Comparison of ENCODE assay signal across 11 mouse cellular contexts in genomic region chr2:170730781-170731180, GRCm38 (mm10). TPM values are rescaled to one million over a fixed set of nuclear protein-coding genes. Genes with fewer than 3 reads are reported as not detected.
DNase-seq lines count a peak whose midpoint lies in the region; ATAC-seq lines count a peak whose summit lies in the region.
"Had no signal": no experiment of that assay in that cellular context is flagged by ENCODE, and none has a peak within 500 bp of the region (broad histone marks: within the 10 kb centered on the region; RNA-seq: fewer than 3 reads in every experiment).

No protein-coding gene starts in this region.

- no peaks in the 10 kb centered on the region for H3K36me3 ChIP-seq in kidney, embryonic 15.5 days
- H3K36me3 ChIP-seq in embryonic facial prominence, embryonic 15.5 days, result no peaks in the 10 kb centered on the region
- H3K36me3 ChIP-seq in hindbrain, embryonic 15.5 days, result no peaks in the 10 kb centered on the region
- H3K36me3 ChIP-seq in neural tube, embryonic 13.5 days, result no peaks in the 10 kb centered on the region
- no peaks in the 10 kb centered on the region for H3K36me3 ChIP-seq in intestine, embryonic 16.5 days (ENCODE audit: control insufficient read depth, insufficient read depth, low read length)
- H3K36me3 ChIP-seq: heart, embryonic 15.5 days had no signal

- peaks cover 15% of the 10 kb centered on the region for H3K4me1 ChIP-seq in kidney, embryonic 15.5 days
- H3K4me1 ChIP-seq in embryonic facial prominence, embryonic 15.5 days, result peaks cover 15% of the 10 kb centered on the region
- H3K4me1 ChIP-seq in hindbrain, embryonic 15.5 days (replicated peaks), result peaks cover 32% of the 10 kb centered on the region
- peaks cover 42% of the 10 kb centered on the region for H3K4me1 ChIP-seq in neural tube, embryonic 13.5 days (replicated peaks)
- H3K4me1 ChIP-seq in intestine, embryonic 16.5 days (ENCODE audit: control insufficient read depth, insufficient read depth, low read length), result no peaks in the 10 kb centered on the region

- DNase-seq in kidney, adult 11 months, result no peak
- DNase-seq in left cerebral cortex, adult 9 months (ENCODE audit: low spot score in 2 of 2), result no peak
- no peak for DNase-seq in urinary bladder, postnatal 10 days (ENCODE audit: low spot score)
- DNase-seq: kidney, postnatal 10 days had no signal

- H3K27ac ChIP-seq in kidney, embryonic 15.5 days, result no peak overlapping the region
- H3K27ac ChIP-seq in embryonic facial prominence, embryonic 15.5 days (replicated peaks), result no peak overlapping the region
- peak overlapping the region; percentile 81 for H3K27ac ChIP-seq in hindbrain, embryonic 15.5 days (replicated peaks)
- peak overlapping the region; percentile 91 for H3K27ac ChIP-seq in neural tube, embryonic 13.5 days (replicated peaks)
- no peak overlapping the region for H3K27ac ChIP-seq in intestine, embryonic 16.5 days (ENCODE audit: low read length)
- H3K27ac ChIP-seq: macrophage had no signal

- 59% methylated on average over 13 of the region's 13 CpGs for WGBS in kidney, embryonic 15.5 days
- WGBS in embryonic facial prominence, embryonic 15.5 days, result 57% methylated on average over 13 of the region's 13 CpGs
- WGBS in hindbrain, embryonic 15.5 days, result 62% methylated on average over 13 of the region's 13 CpGs
- 61% methylated on average over 13 of the region's 13 CpGs for WGBS in neural tube, embryonic 13.5 days
- 45% methylated on average over 13 of the region's 13 CpGs for WGBS in intestine, embryonic 16.5 days

- H3K9ac ChIP-seq in kidney, embryonic 15.5 days, result no peak overlapping the region
- no peak overlapping the region for H3K9ac ChIP-seq in embryonic facial prominence, embryonic 15.5 days
- H3K9ac ChIP-seq in hindbrain, embryonic 15.5 days, result no peak overlapping the region
- H3K9ac ChIP-seq in neural tube, embryonic 13.5 days, result peak overlapping the region; percentile 84
- no peak overlapping the region for H3K9ac ChIP-seq in intestine, embryonic 16.5 days (ENCODE audit: low read depth, low read length)

- no peak for ATAC-seq in kidney, embryonic 15.5 days (replicated peaks; ENCODE audit: low FRiP score)
- no peak for ATAC-seq in embryonic facial prominence, embryonic 15.5 days (ENCODE audit: insufficient number of reproducible peaks, low FRiP score, low TSS enrichment, low read depth)
- no peak for ATAC-seq in hindbrain, embryonic 15.5 days (ENCODE audit: low FRiP score, low read depth)
- no peak for ATAC-seq in neural tube, embryonic 13.5 days (ENCODE audit: low read depth)
- ATAC-seq in intestine, embryonic 16.5 days, result no peak

- peak overlapping the region; percentile 88 for H3K4me2 ChIP-seq in kidney, embryonic 15.5 days
- H3K4me2 ChIP-seq in embryonic facial prominence, embryonic 15.5 days (replicated peaks), result peak overlapping the region; percentile 92
- peak overlapping the region; percentile 79 for H3K4me2 ChIP-seq in hindbrain, embryonic 15.5 days
- H3K4me2 ChIP-seq in neural tube, embryonic 13.5 days, result peak overlapping the region; percentile 76
- H3K4me2 ChIP-seq in intestine, embryonic 16.5 days (ENCODE audit: low read depth, low read length), result no peak overlapping the region

- H3K4me3 ChIP-seq in kidney, embryonic 15.5 days (replicated peaks), result no peak overlapping the region
- H3K4me3 ChIP-seq in embryonic facial prominence, embryonic 15.5 days (replicated peaks), result 0 out of 2 replicates have a peak overlapping the region, but pooled peaks have one; percentile 56
- peak overlapping the region; percentile 63; the same call in 1 of the 2 replicates for H3K4me3 ChIP-seq in hindbrain, embryonic 15.5 days
- peak overlapping the region; percentile 58; the same call in 1 of the 2 replicates for H3K4me3 ChIP-seq in neural tube, embryonic 13.5 days
- H3K4me3 ChIP-seq in intestine, embryonic 16.5 days (ENCODE audit: low read length), result no peak overlapping the region

- peaks cover 36% of the 10 kb centered on the region for H3K27me3 ChIP-seq in kidney, embryonic 15.5 days
- H3K27me3 ChIP-seq in embryonic facial prominence, embryonic 15.5 days, result no peaks in the 10 kb centered on the region
- no peaks in the 10 kb centered on the region for H3K27me3 ChIP-seq in hindbrain, embryonic 15.5 days
- no peaks in the 10 kb centered on the region for H3K27me3 ChIP-seq in neural tube, embryonic 13.5 days
- H3K27me3 ChIP-seq in intestine, embryonic 16.5 days (replicated peaks; ENCODE audit: control insufficient read depth, insufficient read depth, low read length), result peaks cover 19% of the 10 kb centered on the region

- no peaks in the 10 kb centered on the region for H3K9me3 ChIP-seq in kidney, embryonic 15.5 days (replicated peaks)
- H3K9me3 ChIP-seq in embryonic facial prominence, embryonic 15.5 days (replicated peaks), result no peaks in the 10 kb centered on the region
- no peaks in the 10 kb centered on the region for H3K9me3 ChIP-seq in hindbrain, embryonic 15.5 days
- no peaks in the 10 kb centered on the region for H3K9me3 ChIP-seq in neural tube, embryonic 13.5 days
- H3K9me3 ChIP-seq in intestine, embryonic 16.5 days (ENCODE audit: control insufficient read depth, low read length), result no peaks in the 10 kb centered on the region
- H3K9me3 ChIP-seq: heart, embryonic 15.5 days had no signal

RNA-seq across cellular contexts. Expression of gene Dok5, which starts 0.8 kb away (rescaled TPM):
- 1.8 and 2.2 TPM in 2 replicates for polyA plus RNA-seq in kidney, embryonic 15.5 days (2015; fragmentation: Nextera tagmentation; extraction: Ambion mirVana)
- polyA plus RNA-seq in embryonic facial prominence, embryonic 15.5 days (2015; fragmentation: Nextera tagmentation; extraction: Ambion mirVana), result 12.3 and 14.0 TPM in 2 replicates
- polyA plus RNA-seq in hindbrain, embryonic 15.5 days (2015; fragmentation: Nextera tagmentation; extraction: Ambion mirVana), result 56.8 and 61.9 TPM in 2 replicates
- polyA plus RNA-seq in neural tube, embryonic 13.5 days (2015; fragmentation: Nextera tagmentation; extraction: Ambion mirVana), result 72.6 TPM in 2 replicates
- polyA plus RNA-seq in intestine, embryonic 16.5 days (2015; fragmentation: Nextera tagmentation; extraction: Ambion mirVana), result 1.8 and 2.6 TPM in 2 replicates
- polyA plus RNA-seq: macrophage had no signal

Comparison
In these comparisons a context has a peak if more than half of its experiments do, and no peak if none do; other contexts are left out.
1. H3K27ac ChIP-seq: peak in hindbrain, embryonic 15.5 days (single experiment) and neural tube, embryonic 13.5 days (single experiment); none in kidney, embryonic 15.5 days (single experiment), embryonic facial prominence, embryonic 15.5 days (single experiment) and intestine, embryonic 16.5 days (single experiment).
2. H3K4me3 ChIP-seq: peak in embryonic facial prominence, embryonic 15.5 days (single experiment), hindbrain, embryonic 15.5 days (single experiment) and neural tube, embryonic 13.5 days (single experiment); none in kidney, embryonic 15.5 days (single experiment) and intestine, embryonic 16.5 days (single experiment).